Mouse (Mus musculus) erythroblast, embryonic 14.5 days (primary cell): ENCODE data around the gene Nudc.

Experiments used
- GATA1 ChIP-seq: IDR thresholded peaks from 2 replicates; pipeline ENCODE4 v1.6.1; 2012; ENCODE audit warnings: low read length, inconsistent platforms, mixed read lengths
- TAL1 ChIP-seq: IDR thresholded peaks from 3 replicates; pipeline ENCODE4 v1.6.1; 2012; ENCODE audit warnings: low read length, inconsistent platforms, mixed read lengths

GRCm38 (mm10) chr4:133494432-133494831, 51.4 kb downstream of the Nudc start:
- TF ChIP-seq GATA1 (no peak), TAL1 (no peak)
